Mouse (Mus musculus) embryonic facial prominence, embryonic 10.5 days (tissue): ENCODE measurements around the gene Kmt2d. TPM values are rescaled to one million over a fixed set of nuclear protein-coding genes. Genes with fewer than 3 reads are reported as not detected.

ENCODE experiments used
- DNase-seq: peaks from one replicate; pipeline ENCODE4 v3.0.0-alpha.2; 2017; ENCODE audit warnings: low spot score
- H3K27ac ChIP-seq: fragments of 300-500 bp; sonication (generic); replicated peaks from 2 replicates; pipeline ENCODE4 v1.5.1; 2016; ENCODE audit warnings: mild to moderate bottlenecking
- H3K27me3 ChIP-seq: fragments of 300-500 bp; sonication (generic); replicated peaks from 2 replicates; pipeline ENCODE4 v1.6.1; 2016; ENCODE audit warnings: low read depth, mild to moderate bottlenecking; ENCODE audit not compliant: poor library complexity, severe bottlenecking
- H3K36me3 ChIP-seq: fragments of 300-500 bp; sonication (generic); replicated peaks from 2 replicates; pipeline ENCODE4 v1.6.1; 2016; ENCODE audit warnings: mild to moderate bottlenecking, moderate library complexity
- H3K4me1 ChIP-seq: fragments of 300-500 bp; sonication (generic); 2 replicates; pipeline ENCODE4 v1.6.1; 2016
- H3K4me3 ChIP-seq: fragments of 300-500 bp; sonication (generic); 2 replicates; pipeline ENCODE4 v1.5.1; 2016; ENCODE audit warnings: mild to moderate bottlenecking, moderate library complexity
- H3K9me3 ChIP-seq: fragments of 300-500 bp; sonication (generic); 2 replicates; pipeline ENCODE4 v1.6.1; 2016; ENCODE audit warnings: mild to moderate bottlenecking
- WGBS: fragments of 180-500 bp; shearing (Covaris S2); methylation state at CpG from one replicate; pipeline ENCODE4 v1.1.7; 2016; 5-methylcytosine and 5-hydroxymethylcytosine counted together
- polyA plus RNA-seq: library from polyadenylated mRNA; unstranded; fragments of >200 nt; fragmentation: Nextera tagmentation; extraction: Ambion mirVana; gene quantifications from 2 replicates; pipeline ENCODE4 v1.2.1, GENCODE M21; 2016

The Kmt2d gene
- polyA plus RNA-seq, 1 experiment from 2014 or later = 12.1 TPM

GRCm38 (mm10) chr15:98861701-98862410 is 9.1 kb downstream of the Kmt2d start:
- H3K36me3 ChIP-seq = peaks cover 100% of the 10 kb centered on the region
- no peaks in the 10 kb centered on the region for H3K27me3 ChIP-seq
- no peak for DNase-seq
- WGBS = 86% methylated on average over 21 of the region's 21 CpGs
- no peaks in the 10 kb centered on the region for H3K9me3 ChIP-seq
- no peak overlapping the region; the same call in 1 of the 2 replicates for H3K4me3 ChIP-seq
- 0 out of 2 replicates have a peak, but pooled peaks cover 2% of the 10 kb centered on the region for H3K4me1 ChIP-seq
- H3K27ac ChIP-seq = no peak overlapping the region

GRCm38 (mm10) chr15:98860921-98861320 is 10.1 kb downstream of the Kmt2d start:
- Histone ChIP-seq H3K9me3 (no peaks in the 10 kb centered on the region), H3K4me3 (no peak overlapping the region), H3K36me3 (peaks cover 100% of the 10 kb centered on the region), H3K27me3 (no peaks in the 10 kb centered on the region), H3K4me1 (0 out of 2 replicates have a peak, but pooled peaks cover 2% of the 10 kb centered on the region), H3K27ac (no peak overlapping the region)
- DNase-seq = no peak
- WGBS = 94% methylated on average over 18 of the region's 18 CpGs

GRCm38 (mm10) chr15:98859319-98860043 is 11.5 kb downstream of the Kmt2d start:
- 85% methylated on average over 9 of the region's 9 CpGs for WGBS
- DNase-seq = no peak
- Histone ChIP-seq H3K9me3 (no peaks in the 10 kb centered on the region), H3K4me1 (0 out of 2 replicates have a peak, but pooled peaks cover 2% of the 10 kb centered on the region), H3K36me3 (peaks cover 100% of the 10 kb centered on the region), H3K27me3 (no peaks in the 10 kb centered on the region), H3K4me3 (no peak overlapping the region), H3K27ac (no peak overlapping the region)

DNA sequence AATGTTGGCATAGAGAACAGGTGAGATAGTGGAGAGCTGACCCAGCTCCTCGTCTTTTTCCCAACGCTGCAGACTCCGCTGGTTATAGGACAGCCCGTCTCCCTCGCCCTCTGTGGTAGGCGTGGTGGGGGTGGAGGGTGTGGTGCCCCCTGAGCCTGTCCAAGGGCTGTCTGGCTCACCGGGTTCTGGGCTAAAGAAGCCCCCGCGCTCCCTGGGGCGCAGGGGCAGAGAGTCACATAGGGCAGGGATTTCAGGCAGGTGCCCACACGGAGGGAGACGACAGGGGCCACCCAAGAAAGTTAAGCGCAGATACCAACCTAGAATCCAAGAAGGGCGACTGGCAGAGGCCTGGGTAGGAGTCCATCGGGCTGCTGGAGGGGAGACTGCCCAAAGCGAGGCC is 16.8 kb downstream of the Kmt2d start:
- Histone ChIP-seq H3K9me3 (no peaks in the 10 kb centered on the region), H3K27ac (no peak overlapping the region), H3K27me3 (no peaks in the 10 kb centered on the region), H3K4me1 (no peaks in the 10 kb centered on the region), H3K4me3 (no peak overlapping the region), H3K36me3 (peaks cover 100% of the 10 kb centered on the region)
- 95% methylated on average over 16 of the region's 16 CpGs for WGBS
- DNase-seq = no peak

DNA sequence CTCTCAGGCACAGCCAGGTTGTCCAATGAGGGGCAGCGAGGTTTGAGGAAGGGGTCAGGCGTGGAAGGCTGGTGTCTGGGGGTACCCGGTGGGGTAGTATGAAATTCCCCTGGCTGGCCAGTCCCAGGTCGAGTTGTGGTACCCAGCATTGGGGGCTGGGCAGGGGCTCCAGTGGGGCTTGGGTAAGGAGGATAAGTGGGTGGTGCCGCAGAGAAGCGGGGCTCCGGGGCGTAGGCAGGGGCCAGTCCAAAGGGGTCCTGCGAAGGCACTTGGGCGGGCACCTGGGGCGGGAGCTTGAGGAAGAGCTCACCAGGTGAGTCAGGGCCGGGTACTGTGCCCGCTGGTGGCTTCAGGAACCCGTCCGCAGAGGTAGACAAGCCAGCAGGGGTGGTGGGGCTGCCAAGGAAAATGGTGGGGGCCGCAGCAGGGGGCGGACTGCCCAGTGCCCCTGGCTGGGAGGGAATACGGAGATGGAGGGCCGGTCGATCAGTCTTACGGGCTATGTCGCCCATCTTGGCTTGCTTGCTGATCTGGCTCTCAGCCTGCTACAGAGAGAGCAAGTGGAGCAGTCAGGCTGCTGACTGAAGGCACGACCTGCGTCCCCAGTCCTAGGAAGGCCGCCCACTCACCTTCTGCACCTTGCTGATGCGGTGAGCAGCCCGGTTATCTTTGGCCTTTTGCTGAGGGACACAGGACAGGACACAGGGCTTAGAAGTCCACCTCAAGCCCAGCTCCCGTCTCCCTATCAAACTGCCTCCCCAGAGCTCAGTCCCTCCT is 17.7 kb downstream of the Kmt2d start:
- H3K36me3 ChIP-seq = peaks cover 100% of the 10 kb centered on the region
- DNase-seq = no peak

DNA sequence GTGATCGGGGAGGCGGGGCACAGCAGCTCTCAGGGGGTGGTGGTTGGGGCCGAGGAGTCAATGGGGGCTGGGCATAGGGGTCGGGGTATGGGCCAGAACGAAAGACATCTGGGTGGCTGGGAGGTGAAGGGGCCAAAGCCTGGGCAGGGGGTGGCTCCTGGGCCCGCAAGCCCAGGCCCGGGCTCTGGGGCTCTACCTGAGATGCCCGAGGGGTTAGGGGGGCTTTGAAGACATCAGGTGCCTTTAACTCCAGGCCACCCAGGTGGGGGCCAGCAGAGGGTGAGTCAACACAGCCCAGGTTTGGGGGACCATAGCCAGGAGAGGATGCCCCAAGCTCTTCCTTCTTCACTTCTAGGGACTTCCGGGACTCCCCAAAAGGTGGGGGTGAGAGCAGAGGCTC is 18.3 kb downstream of the Kmt2d start:
- Histone ChIP-seq H3K4me3 (no peak overlapping the region), H3K36me3 (peaks cover 100% of the 10 kb centered on the region), H3K27ac (no peak overlapping the region), H3K4me1 (no peaks in the 10 kb centered on the region), H3K27me3 (no peaks in the 10 kb centered on the region), H3K9me3 (no peaks in the 10 kb centered on the region)
- no peak for DNase-seq
- WGBS = 87% methylated on average over 9 of the region's 9 CpGs

More for the DNA sequence above, 17.7 kb downstream of the Kmt2d start:
- H3K4me3 ChIP-seq = no peak overlapping the region
- no peaks in the 10 kb centered on the region for H3K4me1 ChIP-seq
- H3K9me3 ChIP-seq = no peaks in the 10 kb centered on the region
- 95% methylated on average over 28 of the region's 28 CpGs for WGBS
- no peak overlapping the region for H3K27ac ChIP-seq
- no peaks in the 10 kb centered on the region for H3K27me3 ChIP-seq

GRCm38 (mm10) chr15:98852071-98852470 is 18.9 kb downstream of the Kmt2d start:
- H3K27ac ChIP-seq = no peak overlapping the region
- 96% methylated on average over 9 of the region's 9 CpGs for WGBS
- no peak for DNase-seq
- no peaks in the 10 kb centered on the region for H3K27me3 ChIP-seq
- H3K4me3 ChIP-seq = no peak overlapping the region
- peaks cover 100% of the 10 kb centered on the region for H3K36me3 ChIP-seq
- H3K4me1 ChIP-seq = no peaks in the 10 kb centered on the region
- H3K9me3 ChIP-seq = no peaks in the 10 kb centered on the region

DNA sequence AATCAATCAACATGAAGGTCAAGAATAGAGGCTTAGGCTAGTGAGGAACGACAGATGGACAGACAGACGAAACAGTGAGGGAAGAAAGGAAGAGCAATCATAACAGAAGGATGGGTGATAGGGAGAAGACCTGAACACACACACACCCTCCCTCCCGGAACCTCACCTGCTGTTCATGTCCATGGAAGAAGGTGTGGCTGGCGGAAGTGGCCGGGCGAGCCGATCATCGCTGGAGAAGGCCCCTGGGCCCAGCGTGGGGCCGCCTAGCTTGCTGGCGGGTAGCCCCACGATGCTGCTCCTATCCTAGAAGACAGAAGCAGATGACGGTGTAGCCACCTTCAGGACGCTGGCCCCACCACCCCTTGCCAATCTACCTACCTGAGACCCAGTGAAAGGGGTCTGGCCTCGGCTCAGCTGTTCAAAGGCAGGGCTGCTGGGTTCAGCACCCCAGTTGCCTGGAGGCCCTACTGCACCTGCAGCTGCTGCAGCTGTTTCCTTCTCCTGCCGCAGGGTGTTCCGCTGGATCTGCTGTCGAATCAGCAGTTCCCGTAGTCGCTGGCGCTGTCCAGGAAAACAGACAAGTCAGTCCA is 19.7 kb downstream of the Kmt2d start:
- H3K4me1 ChIP-seq = no peaks in the 10 kb centered on the region
- H3K27me3 ChIP-seq = no peaks in the 10 kb centered on the region
- no peak for DNase-seq
- no peak overlapping the region for H3K27ac ChIP-seq
- H3K9me3 ChIP-seq = no peaks in the 10 kb centered on the region
- peaks cover 100% of the 10 kb centered on the region for H3K36me3 ChIP-seq
- 0 out of 2 replicates have a peak overlapping the region, but pooled peaks have one; percentile 3 for H3K4me3 ChIP-seq
- 94% methylated on average over 21 of the region's 21 CpGs for WGBS

- DNase-seq = no peak
- WGBS = 93% methylated on average over 14 of the region's 14 CpGs
- no peaks in the 10 kb centered on the region for H3K9me3 ChIP-seq
- peaks cover 100% of the 10 kb centered on the region for H3K36me3 ChIP-seq
- no peaks in the 10 kb centered on the region for H3K27me3 ChIP-seq
- no peak overlapping the region for H3K4me3 ChIP-seq
- H3K27ac ChIP-seq = no peak overlapping the region
- H3K4me1 ChIP-seq = no peaks in the 10 kb centered on the region
Observed at GRCm38 (mm10) chr15:98850668-98851067, 20.3 kb downstream of the Kmt2d start.

- 88% methylated on average over 16 of the region's 16 CpGs for WGBS
- H3K27ac ChIP-seq = no peak overlapping the region
- no peaks in the 10 kb centered on the region for H3K4me1 ChIP-seq
- no peak for DNase-seq
- H3K4me3 ChIP-seq = no peak overlapping the region
- H3K36me3 ChIP-seq = peaks cover 100% of the 10 kb centered on the region
- no peaks in the 10 kb centered on the region for H3K27me3 ChIP-seq
- no peaks in the 10 kb centered on the region for H3K9me3 ChIP-seq
Observed at GRCm38 (mm10) chr15:98849956-98850600, 20.9 kb downstream of the Kmt2d start.

DNA sequence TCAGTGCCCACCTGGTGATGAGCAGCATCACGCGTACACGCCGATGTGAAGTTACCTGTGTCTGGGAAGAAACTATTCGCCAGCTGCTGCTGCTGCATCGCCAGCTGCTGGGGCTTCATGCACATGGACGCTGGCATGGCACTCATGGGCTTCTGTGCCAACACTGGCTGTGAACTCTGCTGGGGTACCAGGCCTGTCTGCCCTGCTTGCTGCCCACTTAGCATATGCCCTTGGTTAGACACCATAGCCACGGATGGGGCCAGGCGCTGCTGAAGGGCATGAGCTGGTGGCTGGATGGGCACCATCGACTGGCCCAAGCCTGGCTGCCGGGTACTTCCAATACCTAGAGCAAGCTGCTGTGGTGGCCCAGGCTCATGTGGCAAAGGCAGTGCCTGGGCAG is 21.8 kb downstream of the Kmt2d start:
- WGBS = 95% methylated on average over 11 of the region's 11 CpGs
- no peaks in the 10 kb centered on the region for H3K4me1 ChIP-seq
- no peaks in the 10 kb centered on the region for H3K9me3 ChIP-seq
- peaks cover 100% of the 10 kb centered on the region for H3K36me3 ChIP-seq
- no peaks in the 10 kb centered on the region for H3K27me3 ChIP-seq
- DNase-seq = no peak
- H3K4me3 ChIP-seq = no peak overlapping the region
- H3K27ac ChIP-seq = no peak overlapping the region

- H3K9me3 ChIP-seq = no peaks in the 10 kb centered on the region
- H3K27ac ChIP-seq = no peak overlapping the region
- no peaks in the 10 kb centered on the region for H3K4me1 ChIP-seq
- no peak overlapping the region for H3K4me3 ChIP-seq
- WGBS = 90% methylated on average over 8 of the region's 8 CpGs
- no peak for DNase-seq
- H3K27me3 ChIP-seq = no peaks in the 10 kb centered on the region
- H3K36me3 ChIP-seq = peaks cover 100% of the 10 kb centered on the region
Observed at GRCm38 (mm10) chr15:98846140-98846539, 24.9 kb downstream of the Kmt2d start.
